Mouse (Mus musculus): ENCODE data around the gene Nolc1. TPM values are rescaled to one million over a fixed set of nuclear protein-coding genes. Genes with fewer than 3 reads are reported as not detected.

Nolc1 gene
- polyA plus RNA-seq, 1 experiment from 2014 or later = 48.9 TPM

GRCm38 (mm10) chr19:46096396-46096795, 20.7 kb downstream of the Nolc1 start:
- WGBS = 77% methylated on average over 5 of the region's 5 CpGs

GRCm38 (mm10) chr19:46099561-46099960, 23.9 kb downstream of the Nolc1 start:
- Histone ChIP-seq H3K4me3 (no peak overlapping the region), H3K4me1 (no peaks in the 10 kb centered on the region), H3K27me3 (replicated peaks) (no peaks in the 10 kb centered on the region), H3K36me3 (no peaks in the 10 kb centered on the region), H3K4me2 (no peak overlapping the region), H3K9ac (no peak overlapping the region), H3K27ac (replicated peaks) (no peak overlapping the region), H3K9me3 (no peaks in the 10 kb centered on the region)
- WGBS = 79% methylated on average over 3 of the region's 3 CpGs
- ATAC-seq (ENCODE audit: extremely low read depth, insufficient number of reproducible peaks, low FRiP score, low TSS enrichment) = no peak

More at GRCm38 (mm10) chr19:46096396-46096795, 20.7 kb downstream of the Nolc1 start:
- Histone ChIP-seq H3K27ac (replicated peaks) (no peak overlapping the region), H3K4me3 (no peak overlapping the region), H3K9ac (no peak overlapping the region), H3K36me3 (no peaks in the 10 kb centered on the region), H3K27me3 (replicated peaks) (no peaks in the 10 kb centered on the region), H3K4me1 (no peaks in the 10 kb centered on the region), H3K9me3 (peaks cover 3% of the 10 kb centered on the region; the same call in 1 of the 2 replicates), H3K4me2 (no peak overlapping the region)
- no peak for ATAC-seq (ENCODE audit: extremely low read depth, insufficient number of reproducible peaks, low FRiP score, low TSS enrichment)

GRCm38 (mm10) chr19:46103437-46104186, 27.9 kb downstream of the Nolc1 start:
- Histone ChIP-seq H3K4me2 (no peak overlapping the region), H3K9me3 (no peaks in the 10 kb centered on the region), H3K4me1 (no peaks in the 10 kb centered on the region), H3K4me3 (no peak overlapping the region), H3K27me3 (replicated peaks) (no peaks in the 10 kb centered on the region), H3K36me3 (no peaks in the 10 kb centered on the region), H3K27ac (replicated peaks) (no peak overlapping the region), H3K9ac (no peak overlapping the region)
- ATAC-seq (ENCODE audit: extremely low read depth, insufficient number of reproducible peaks, low FRiP score, low TSS enrichment) = no peak
- WGBS = 73% methylated on average over 6 of the region's 6 CpGs

- Histone ChIP-seq H3K9me3 (no peaks in the 10 kb centered on the region), H3K36me3 (no peaks in the 10 kb centered on the region), H3K27me3 (replicated peaks) (no peaks in the 10 kb centered on the region), H3K27ac (replicated peaks) (no peak overlapping the region), H3K4me3 (no peak overlapping the region), H3K4me1 (no peaks in the 10 kb centered on the region), H3K4me2 (no peak overlapping the region), H3K9ac (no peak overlapping the region)
- 69% methylated on average over 2 of the region's 2 CpGs for WGBS
- no peak for ATAC-seq (ENCODE audit: extremely low read depth, insufficient number of reproducible peaks, low FRiP score, low TSS enrichment)
Measured at GRCm38 (mm10) chr19:46104187-46104557, 28.5 kb downstream of the Nolc1 start.

- Histone ChIP-seq H3K27me3 (replicated peaks) (no peaks in the 10 kb centered on the region), H3K4me2 (no peak overlapping the region), H3K4me3 (no peak overlapping the region), H3K9me3 (no peaks in the 10 kb centered on the region), H3K27ac (replicated peaks) (no peak overlapping the region), H3K4me1 (no peaks in the 10 kb centered on the region), H3K9ac (no peak overlapping the region), H3K36me3 (no peaks in the 10 kb centered on the region)
- ATAC-seq (ENCODE audit: extremely low read depth, insufficient number of reproducible peaks, low FRiP score, low TSS enrichment) = no peak
- WGBS = 84% methylated on average over 2 of the region's 2 CpGs
Measured at GRCm38 (mm10) chr19:46110214-46110613, 34.6 kb downstream of the Nolc1 start.

GRCm38 (mm10) chr19:46110781-46111180, 35.1 kb downstream of the Nolc1 start:
- Histone ChIP-seq H3K36me3 (no peaks in the 10 kb centered on the region), H3K9me3 (no peaks in the 10 kb centered on the region), H3K27me3 (replicated peaks) (no peaks in the 10 kb centered on the region), H3K4me3 (no peak overlapping the region), H3K4me1 (no peaks in the 10 kb centered on the region), H3K4me2 (no peak overlapping the region), H3K27ac (replicated peaks) (no peak overlapping the region), H3K9ac (no peak overlapping the region)
- no peak for ATAC-seq (ENCODE audit: extremely low read depth, insufficient number of reproducible peaks, low FRiP score, low TSS enrichment)
- WGBS = 74% methylated on average over 5 of the region's 5 CpGs

- Histone ChIP-seq H3K4me3 (no peak overlapping the region), H3K27ac (replicated peaks) (no peak overlapping the region), H3K9ac (no peak overlapping the region), H3K27me3 (replicated peaks) (no peaks in the 10 kb centered on the region), H3K4me2 (no peak overlapping the region), H3K4me1 (no peaks in the 10 kb centered on the region), H3K9me3 (no peaks in the 10 kb centered on the region), H3K36me3 (no peaks in the 10 kb centered on the region)
- no peak for ATAC-seq (ENCODE audit: extremely low read depth, insufficient number of reproducible peaks, low FRiP score, low TSS enrichment)
- WGBS = 38% methylated on average over 4 of the region's 4 CpGs
Measured at GRCm38 (mm10) chr19:46114617-46115016, 39.0 kb downstream of the Nolc1 start.

GRCm38 (mm10) chr19:46119458-46119857, 43.8 kb downstream of the Nolc1 start:
- H3K4me1 ChIP-seq = no peaks in the 10 kb centered on the region
- peaks cover 13% of the 10 kb centered on the region; the same call in 1 of the 2 replicates for H3K27me3 ChIP-seq (replicated peaks)
- no peak overlapping the region for H3K9ac ChIP-seq
- 75% methylated on average over 3 of the region's 3 CpGs for WGBS
- H3K9me3 ChIP-seq = no peaks in the 10 kb centered on the region
- H3K4me3 ChIP-seq = no peak overlapping the region
- H3K4me2 ChIP-seq = no peak overlapping the region
- H3K27ac ChIP-seq (replicated peaks) = no peak overlapping the region
- no peak for ATAC-seq (ENCODE audit: extremely low read depth, insufficient number of reproducible peaks, low FRiP score, low TSS enrichment)
- no peaks in the 10 kb centered on the region for H3K36me3 ChIP-seq

- WGBS = 61% methylated on average over 6 of the region's 6 CpGs
- peaks cover 22% of the 10 kb centered on the region for H3K27me3 ChIP-seq (replicated peaks)
- H3K4me3 ChIP-seq = no peak overlapping the region
- ATAC-seq (ENCODE audit: extremely low read depth, insufficient number of reproducible peaks, low FRiP score, low TSS enrichment) = no peak
- H3K4me2 ChIP-seq = no peak overlapping the region
- no peak overlapping the region for H3K9ac ChIP-seq
- H3K4me1 ChIP-seq = no peaks in the 10 kb centered on the region
- no peaks in the 10 kb centered on the region for H3K36me3 ChIP-seq
- no peak overlapping the region for H3K27ac ChIP-seq (replicated peaks)
- no peaks in the 10 kb centered on the region for H3K9me3 ChIP-seq
Measured at GRCm38 (mm10) chr19:46120872-46121271, 45.2 kb downstream of the Nolc1 start.

- H3K27me3 ChIP-seq (replicated peaks) = peaks cover 41% of the 10 kb centered on the region
- H3K4me2 ChIP-seq = no peak overlapping the region
- no peak for ATAC-seq (ENCODE audit: extremely low read depth, insufficient number of reproducible peaks, low FRiP score, low TSS enrichment)
- 81% methylated on average over 3 of the region's 3 CpGs for WGBS
- H3K36me3 ChIP-seq = no peaks in the 10 kb centered on the region
- no peak overlapping the region for H3K4me3 ChIP-seq
- no peak overlapping the region for H3K9ac ChIP-seq
- no peaks in the 10 kb centered on the region for H3K9me3 ChIP-seq
- no peak overlapping the region for H3K27ac ChIP-seq (replicated peaks)
- H3K4me1 ChIP-seq = no peaks in the 10 kb centered on the region
Measured at GRCm38 (mm10) chr19:46123876-46124275, 48.2 kb downstream of the Nolc1 start.

- no peak overlapping the region for H3K4me3 ChIP-seq
- no peaks in the 10 kb centered on the region for H3K9me3 ChIP-seq
- H3K4me2 ChIP-seq = no peak overlapping the region
- H3K36me3 ChIP-seq = no peaks in the 10 kb centered on the region
- H3K27me3 ChIP-seq (replicated peaks) = peaks cover 42% of the 10 kb centered on the region
- no peak for ATAC-seq (ENCODE audit: extremely low read depth, insufficient number of reproducible peaks, low FRiP score, low TSS enrichment)
- H3K9ac ChIP-seq = no peak overlapping the region
- H3K27ac ChIP-seq (replicated peaks) = no peak overlapping the region
- no peaks in the 10 kb centered on the region for H3K4me1 ChIP-seq
Measured at GRCm38 (mm10) chr19:46124651-46125050, 49.0 kb downstream of the Nolc1 start.

- ATAC-seq (ENCODE audit: extremely low read depth, insufficient number of reproducible peaks, low FRiP score, low TSS enrichment) = no peak
- H3K27ac ChIP-seq (replicated peaks) = no peak overlapping the region
- H3K36me3 ChIP-seq = no peaks in the 10 kb centered on the region
- peaks cover 59% of the 10 kb centered on the region for H3K27me3 ChIP-seq (replicated peaks)
- no peaks in the 10 kb centered on the region for H3K9me3 ChIP-seq
- no peaks in the 10 kb centered on the region for H3K4me1 ChIP-seq
- no peak overlapping the region for H3K4me2 ChIP-seq
- WGBS = 76% methylated on average over 4 of the region's 4 CpGs
- H3K4me3 ChIP-seq = no peak overlapping the region
- H3K9ac ChIP-seq = no peak overlapping the region
Measured at GRCm38 (mm10) chr19:46126301-46126700, 50.6 kb downstream of the Nolc1 start.

Data from heart, embryonic 13.5 days (tissue).